Mouse (Mus musculus): Measurements from ENCODE around the gene Neurod6. TPM values are rescaled to one million over a fixed set of nuclear protein-coding genes. Genes with fewer than 3 reads are reported as not detected.
"Not testable (repeated sequence)": the region's sequence is repeated elsewhere in the genome, so short reads cannot be mapped to it uniquely, and the experiment has no call there.

The Neurod6 gene
- total RNA-seq (2015), result not detected in 2 replicates
- total RNA-seq (2017), result not detected in 2 replicates

DNA sequence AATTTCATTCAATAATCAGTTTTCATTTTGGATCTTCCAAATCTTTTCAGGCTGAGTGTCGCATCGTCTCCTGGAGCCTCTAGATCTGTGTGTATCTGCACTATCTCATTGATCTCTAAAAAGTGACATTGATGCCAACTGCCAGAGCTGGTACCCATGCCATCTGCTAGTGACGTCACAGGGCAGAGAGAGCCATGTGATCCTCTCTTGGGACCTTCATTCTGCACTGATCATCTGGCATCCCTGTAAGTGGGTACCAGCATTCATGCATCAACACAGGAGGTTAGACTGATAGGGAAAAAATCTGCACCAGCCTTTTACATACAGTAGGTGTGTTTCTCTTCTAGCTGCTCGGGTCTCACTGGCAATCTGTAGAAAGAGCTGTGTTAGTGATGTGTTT lies at the start of gene Neurod6:
Gene Neurod6 (minus strand): TSS at position 290 of the 400 bp plus-strand sequence.
- ATAC-seq (ENCODE audit: poor library complexity, severe bottlenecking), result no peak

DNA sequence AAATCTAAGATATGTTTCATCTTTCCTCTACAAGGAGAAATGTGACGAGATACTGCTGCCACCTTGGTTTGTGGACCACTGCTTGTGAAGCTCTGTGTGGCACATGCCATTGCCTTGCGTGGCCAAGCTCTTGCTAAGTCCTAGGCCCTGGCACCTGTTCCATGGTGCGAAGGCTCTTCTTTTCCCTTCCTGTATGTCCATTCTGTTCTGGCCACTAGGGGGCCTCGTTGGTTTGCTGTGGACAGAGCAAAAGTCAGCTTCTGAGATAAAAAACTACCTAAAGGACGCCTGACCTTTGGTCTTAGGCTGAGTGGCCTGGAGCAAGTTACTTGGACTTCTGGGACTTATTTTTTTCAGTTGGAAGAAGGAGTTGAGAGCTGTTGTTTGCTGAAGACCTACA lies 36.1 kb upstream of the Neurod6 start:
- ATAC-seq (ENCODE audit: poor library complexity, severe bottlenecking), result no peak

DNA sequence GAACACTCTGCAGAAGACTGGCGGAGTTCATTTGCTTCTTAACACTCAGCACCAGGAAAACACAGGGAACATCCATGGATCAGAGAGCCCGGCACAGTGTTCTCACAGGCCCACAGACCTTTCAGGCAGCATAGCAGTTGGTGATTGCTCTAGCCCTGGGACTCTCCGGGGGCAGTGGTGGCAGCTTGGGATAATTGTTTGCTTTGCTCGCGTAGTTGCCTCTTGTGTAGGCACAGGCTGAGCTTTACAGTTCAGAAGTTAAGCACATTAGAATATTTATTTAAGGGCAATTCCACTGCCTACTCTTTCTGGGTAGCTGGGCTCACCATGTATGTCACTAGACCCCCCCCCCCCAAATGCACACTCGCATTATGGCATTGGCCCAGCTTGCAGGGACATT lies 34.4 kb upstream of the Neurod6 start:
- no peak for ATAC-seq (ENCODE audit: poor library complexity, severe bottlenecking)

DNA sequence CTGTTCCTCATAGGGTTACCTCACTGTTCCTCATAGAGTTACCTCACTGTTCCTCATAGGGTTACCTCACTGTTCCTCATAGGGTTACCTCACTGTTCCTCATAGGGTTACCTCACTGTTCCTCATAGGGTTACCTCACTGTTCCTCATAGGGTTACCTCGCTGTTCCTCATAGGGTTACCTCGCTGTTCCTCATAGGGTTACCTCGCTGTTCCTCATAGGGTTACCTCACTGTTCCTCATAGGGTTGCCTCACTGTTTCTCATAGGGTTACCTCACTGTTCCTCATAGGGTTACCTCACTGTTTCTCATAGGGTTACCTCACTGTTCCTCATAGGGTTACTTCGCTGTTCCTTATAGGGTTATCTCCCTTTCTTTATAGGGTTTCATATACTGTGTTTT lies 29.9 kb upstream of the Neurod6 start:
- ATAC-seq (ENCODE audit: poor library complexity, severe bottlenecking), result not testable (repeated sequence)

DNA sequence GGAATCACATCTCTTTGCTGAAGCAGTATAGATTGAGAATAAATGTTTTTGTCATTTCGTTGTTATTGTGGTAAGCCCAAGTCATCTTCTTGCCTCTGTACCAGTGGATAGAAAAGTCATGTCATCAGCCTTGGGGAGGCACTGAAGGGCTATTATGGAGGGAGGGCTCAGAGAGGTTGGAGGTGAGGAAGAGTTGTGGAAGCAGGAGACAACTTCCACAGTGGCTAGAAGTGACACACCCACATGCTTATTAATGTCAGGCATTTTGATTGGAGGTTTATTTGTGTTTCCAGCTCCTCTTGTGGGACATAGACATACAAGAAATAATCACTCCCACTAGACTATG lies 23.7 kb upstream of the Neurod6 start:
- ATAC-seq (ENCODE audit: poor library complexity, severe bottlenecking), result no peak

DNA sequence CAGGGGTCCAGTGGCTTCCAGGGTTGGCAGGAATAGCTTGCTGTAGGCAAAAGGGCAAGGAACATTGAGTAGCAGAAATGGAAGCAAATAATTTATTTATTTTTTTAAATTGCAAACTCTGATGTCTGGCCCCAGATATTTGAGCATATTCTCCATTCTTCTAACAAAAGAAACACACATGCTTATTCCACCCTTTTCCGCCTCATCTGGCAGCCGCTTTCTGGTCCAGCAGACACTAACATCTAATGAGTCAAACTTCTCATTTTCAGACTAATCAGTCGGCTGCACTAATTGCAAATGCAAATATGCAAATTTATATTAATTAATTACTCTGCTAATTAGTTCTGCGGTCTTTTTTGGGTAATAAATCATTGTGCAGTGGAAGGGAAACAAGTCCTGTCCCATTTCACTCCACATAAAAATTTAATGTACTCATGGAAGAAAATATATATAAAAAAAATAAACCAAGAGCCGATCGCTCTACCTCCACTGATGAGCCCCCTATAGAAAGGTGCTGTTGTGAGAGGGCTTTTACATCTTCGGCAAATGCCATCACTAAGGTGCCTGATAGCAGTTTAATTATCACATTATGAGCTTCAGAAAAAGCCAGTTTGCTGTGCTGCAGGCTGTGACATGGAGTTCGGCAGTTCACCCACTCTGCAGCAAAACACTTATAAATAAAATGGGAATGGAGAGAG lies 23.1 kb upstream of the Neurod6 start:
- no peak for ATAC-seq (ENCODE audit: poor library complexity, severe bottlenecking)

DNA sequence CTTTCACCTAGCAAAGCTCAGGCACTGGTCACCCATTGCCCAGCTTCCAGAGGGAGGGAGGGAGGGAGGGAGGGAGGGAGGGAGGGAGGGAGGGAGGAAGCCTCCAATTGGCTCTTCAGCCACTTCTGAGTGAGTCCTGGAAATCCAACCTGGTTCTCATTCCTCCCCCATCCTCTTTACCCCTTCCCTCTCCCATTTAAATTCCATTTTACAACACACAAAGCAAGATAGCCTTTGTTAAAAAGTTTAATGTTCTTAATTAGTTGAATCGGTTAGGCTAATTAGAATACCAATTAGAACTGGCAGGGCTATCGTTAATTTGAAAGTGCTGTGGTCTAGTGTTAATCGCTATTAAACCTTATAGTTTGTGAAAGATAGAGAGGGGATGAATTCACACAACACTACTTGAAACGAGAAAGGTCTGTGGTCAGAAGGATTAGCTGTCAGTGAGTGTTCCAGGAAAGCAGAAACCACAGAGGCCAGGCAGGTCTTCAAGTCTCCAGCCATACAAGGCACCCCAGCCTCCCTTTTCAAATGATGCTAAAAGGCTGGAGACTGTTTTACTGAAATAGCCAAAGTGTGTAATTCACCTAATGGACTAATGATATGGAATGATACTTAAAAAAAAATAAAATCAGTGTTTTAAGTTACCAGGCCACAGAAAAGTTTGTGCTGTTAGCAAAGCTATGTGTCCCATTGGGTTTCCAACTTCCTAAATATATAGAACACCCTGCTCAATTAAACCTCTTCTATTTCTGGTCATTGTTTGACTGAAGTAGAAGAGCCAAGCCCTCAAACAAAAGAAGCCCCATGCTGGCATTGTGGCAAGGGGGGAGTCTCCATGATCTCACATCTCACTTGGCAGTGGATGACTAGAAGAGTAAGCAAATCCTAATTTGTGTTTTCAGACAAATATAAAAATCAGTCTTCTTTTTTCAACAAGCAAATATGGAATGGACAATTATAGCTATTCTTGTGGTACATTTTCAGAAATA lies 19.6 kb upstream of the Neurod6 start:
- ATAC-seq (ENCODE audit: poor library complexity, severe bottlenecking), result no peak

DNA sequence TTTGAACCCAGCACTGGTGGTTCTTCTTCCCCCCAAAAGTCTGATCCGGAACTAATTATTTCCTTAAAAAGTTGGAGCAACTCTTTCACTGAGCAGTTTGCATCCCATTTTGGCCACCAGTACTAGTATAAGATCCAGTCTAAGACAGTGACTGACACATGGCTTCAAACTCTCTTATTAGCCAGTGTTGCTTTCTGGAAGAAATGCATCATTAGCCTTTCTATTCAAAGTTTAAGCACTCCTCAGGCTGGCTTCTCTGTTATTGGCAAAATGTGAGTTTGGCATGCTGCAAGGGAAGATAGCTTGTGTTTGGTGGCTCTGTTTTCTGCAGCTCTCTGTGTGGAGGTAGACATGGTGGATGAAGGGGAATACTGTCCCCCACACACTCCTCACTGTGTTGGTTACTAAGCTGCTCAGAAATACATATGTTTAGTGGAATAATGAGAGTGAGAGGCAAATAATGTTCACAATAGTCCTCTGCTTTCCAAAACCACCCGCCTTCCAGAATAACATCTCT lies 9.0 kb upstream of the Neurod6 start:
- no peak for ATAC-seq (ENCODE audit: poor library complexity, severe bottlenecking)

DNA sequence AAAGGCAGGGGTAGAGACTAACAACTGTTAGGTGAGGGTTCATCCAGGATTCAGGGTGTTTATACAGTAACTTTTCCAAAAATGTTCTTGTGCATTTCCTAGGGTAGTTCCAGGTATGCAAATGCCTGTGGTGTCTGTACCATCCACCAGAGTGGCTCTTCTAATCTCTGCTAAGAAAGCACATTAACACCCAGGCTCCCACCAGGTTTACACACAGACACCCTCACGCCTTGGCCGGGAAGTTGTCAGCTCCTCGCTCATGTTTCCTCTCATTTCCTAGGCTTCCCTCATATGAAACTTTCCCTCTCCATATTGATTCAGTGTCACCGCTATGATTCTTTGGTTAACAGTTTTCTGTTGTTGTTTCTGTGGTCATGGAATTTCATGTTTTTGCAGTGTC lies 2.4 kb upstream of the Neurod6 start:
- ATAC-seq (ENCODE audit: poor library complexity, severe bottlenecking), result no peak

DNA sequence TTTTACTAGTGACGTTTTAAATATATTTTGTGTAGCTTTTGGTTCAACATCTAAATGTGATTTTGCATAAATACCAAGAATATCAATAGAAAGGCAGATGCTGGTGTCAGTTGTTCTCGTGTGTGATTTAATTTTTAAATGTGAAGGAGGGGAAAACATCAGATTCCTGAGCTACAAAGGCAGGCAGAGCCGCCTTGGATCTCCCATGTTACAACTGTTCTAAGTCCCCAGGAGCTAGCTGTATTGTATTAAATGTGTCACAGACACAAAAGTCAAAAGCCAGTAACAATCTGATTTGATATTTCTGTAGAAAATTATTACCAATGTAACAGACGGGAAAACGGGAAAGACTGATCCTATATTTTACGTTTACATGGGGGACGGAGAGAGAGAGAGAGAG lies 1.8 kb upstream of the Neurod6 start:
- ATAC-seq (ENCODE audit: poor library complexity, severe bottlenecking), result no peak

DNA sequence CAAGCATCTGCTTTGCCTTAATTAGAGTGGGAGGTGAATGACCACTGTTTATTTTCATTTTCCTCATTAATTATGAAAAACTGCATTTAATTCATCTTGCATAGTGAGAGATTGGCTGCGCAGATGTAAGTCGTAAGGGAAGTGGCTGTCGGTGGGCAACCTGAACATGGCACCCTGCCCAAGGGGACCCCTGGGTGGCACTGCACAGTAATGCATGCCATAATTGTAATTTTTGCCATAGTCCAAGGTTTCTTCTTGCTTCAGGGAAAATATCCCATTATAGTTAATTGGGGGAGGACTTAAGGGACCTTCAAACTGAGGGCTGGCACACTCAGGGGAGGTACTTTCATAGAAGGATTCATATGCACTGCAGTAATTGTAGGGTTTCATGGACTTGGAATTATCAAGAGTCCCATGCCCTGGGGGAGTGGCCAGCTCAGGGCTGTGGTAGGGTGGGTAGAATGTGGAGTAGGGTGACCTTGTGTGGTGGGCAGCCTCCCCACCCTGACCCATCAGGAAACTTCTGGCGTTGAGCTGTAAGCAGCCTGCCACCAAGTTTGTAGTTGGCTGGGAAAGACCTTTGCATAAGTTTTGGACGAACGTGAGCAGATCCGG lies 2.4 kb downstream of the Neurod6 start:
- ATAC-seq (ENCODE audit: poor library complexity, severe bottlenecking), result no peak

DNA sequence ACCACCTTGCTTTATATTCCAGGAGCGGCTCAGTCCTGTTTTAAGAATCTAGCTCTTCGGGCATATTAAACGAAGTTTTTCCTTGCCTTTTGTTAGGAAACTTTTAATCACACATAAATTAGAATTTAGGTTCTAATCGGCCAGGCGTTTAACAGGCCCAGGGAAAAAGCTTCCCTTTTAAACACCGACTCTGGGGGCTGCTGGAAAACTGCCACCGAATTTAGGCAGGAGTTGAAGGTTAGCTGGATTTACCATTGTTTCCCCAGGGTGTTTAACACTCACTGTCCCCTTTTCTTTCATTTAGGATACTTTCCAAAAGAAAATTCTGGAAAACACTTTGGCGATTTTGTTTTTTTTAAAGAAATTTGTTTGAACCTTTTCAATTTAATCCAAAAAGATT lies 3.7 kb downstream of the Neurod6 start:
- no peak for ATAC-seq (ENCODE audit: poor library complexity, severe bottlenecking)

DNA sequence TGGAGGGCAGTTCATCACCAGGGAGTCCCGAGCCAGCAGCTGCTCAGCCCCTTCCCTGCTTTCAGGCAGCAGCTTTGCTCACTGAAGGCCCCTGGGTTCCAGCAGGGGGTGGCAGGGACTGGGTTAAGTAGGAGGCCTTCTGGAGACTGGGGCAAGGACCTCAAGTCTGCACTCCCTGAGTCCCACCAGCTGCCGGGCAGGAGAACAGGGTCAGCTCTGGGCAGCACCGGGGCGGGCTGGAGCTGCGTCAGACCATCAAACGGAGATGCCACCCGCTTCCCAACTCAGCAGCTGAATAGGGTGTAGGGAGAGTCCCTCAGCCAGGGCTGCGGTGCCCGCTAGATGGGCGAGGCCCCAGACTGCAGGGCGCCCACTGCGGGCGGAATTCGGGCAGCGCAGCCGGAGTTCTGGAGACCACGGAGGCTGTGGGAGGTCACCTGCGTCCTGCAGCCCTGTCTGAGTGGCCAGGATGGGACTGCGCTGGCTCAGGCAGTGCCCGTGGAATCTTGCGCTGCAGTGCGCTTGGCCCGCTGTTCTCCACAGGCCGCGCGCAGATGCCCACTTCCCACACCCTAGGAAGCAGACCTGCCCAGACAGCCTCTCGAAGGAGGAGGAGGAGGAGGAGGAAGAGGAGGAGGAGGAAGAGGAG lies 4.3 kb downstream of the Neurod6 start:
- no peak for ATAC-seq (ENCODE audit: poor library complexity, severe bottlenecking)

DNA sequence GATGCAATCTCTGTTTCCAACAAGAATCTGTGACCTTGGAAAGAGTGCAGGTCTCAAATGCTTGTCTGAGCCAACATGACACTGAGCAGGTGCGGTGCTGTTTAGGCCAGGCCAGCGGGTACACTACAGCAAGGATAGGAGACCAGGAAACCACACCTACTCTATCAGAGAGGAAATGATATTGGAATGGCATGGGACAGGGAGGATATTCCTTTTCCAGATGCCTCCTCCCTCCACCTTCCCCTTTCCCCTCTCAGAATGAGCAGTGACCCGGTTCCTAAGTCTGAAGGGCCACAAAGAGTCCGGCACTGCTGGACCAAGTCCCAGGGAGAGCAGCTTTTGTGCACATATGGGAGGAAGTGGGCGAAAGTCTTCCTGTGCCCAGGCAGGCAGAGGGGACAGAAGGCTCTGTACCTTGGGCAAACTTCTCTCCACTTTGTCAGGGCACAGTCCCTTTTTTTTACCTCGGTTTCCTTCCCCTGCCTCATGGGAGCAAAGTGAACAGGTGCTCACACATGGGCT lies 4.9 kb downstream of the Neurod6 start:
- ATAC-seq (ENCODE audit: poor library complexity, severe bottlenecking), result no peak

DNA sequence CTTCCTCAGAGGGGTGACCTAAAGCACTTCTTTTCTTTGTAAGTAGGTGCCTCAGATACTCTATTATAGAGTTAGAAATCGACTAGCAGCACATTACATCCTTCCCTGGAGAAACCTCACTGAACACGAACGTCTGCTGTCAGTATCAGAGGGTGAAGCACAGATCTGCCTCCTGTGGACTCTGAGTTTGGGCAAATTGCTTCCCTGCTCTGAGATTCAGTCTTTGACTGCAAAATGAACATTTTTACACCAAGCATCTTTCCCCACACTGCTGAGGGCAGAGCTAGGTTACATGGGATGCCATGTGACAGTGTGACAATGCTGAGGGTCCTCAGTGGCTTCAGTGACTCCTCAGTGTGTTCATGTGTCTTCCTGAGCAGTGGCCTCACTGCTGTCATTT lies 13.3 kb downstream of the Neurod6 start:
- ATAC-seq (ENCODE audit: poor library complexity, severe bottlenecking), result no peak

DNA sequence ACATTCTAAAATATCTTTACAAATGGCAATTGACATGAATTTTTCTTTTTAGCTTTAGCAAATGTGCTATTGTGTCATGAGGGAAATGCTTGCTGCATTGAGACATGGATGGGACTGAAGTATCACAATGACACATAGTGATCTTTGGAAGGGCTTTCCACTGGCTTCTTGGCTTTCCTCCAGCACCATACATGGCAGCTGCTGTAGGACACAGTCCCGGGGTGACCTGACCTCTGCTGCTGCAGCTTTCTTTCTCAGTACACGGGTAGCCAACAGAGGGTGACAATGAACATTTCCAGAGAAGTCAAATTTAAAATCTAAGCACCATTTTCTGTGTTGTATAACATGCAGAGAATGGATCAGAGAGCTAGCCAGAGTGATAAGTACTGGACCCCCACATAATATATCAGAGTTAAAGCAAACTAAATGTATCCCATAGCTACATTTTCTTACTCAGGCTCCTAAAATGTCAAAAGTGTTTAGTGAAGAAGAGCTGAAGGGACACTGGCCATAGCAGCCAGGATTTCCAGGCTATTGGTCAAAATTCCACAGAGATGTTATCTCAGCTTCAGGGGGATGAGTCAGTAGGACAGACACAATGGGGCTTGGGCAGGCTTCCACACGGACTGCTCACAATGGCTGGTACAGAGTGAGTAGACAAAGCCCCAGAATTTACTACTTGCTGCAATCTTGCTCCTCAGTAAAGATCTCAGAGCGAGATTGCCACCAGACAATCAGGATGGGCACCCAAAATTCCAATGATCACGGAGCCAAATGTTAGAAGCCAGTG lies 19.7 kb downstream of the Neurod6 start:
- ATAC-seq (ENCODE audit: poor library complexity, severe bottlenecking), result no peak

DNA sequence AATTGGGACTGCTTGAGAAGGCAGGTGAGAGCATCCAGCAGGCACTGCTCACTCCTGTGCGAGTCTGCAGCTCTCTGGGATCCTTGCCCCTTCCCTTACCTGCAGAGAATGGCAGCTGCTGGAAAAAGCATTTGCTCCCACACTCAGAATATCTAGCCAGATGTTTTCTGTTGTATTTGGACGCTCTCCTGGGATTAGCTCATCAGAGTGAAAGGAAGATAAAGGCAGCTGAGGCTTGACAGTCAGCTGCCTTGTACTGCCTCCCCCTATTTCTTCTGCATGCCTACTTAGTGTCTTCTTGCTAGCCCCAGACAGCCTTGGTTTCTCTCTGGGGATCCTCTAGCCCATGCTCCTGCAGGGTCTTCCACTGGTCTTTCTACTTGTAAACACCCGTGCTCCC lies 31.1 kb downstream of the Neurod6 start:
- no peak for ATAC-seq (ENCODE audit: poor library complexity, severe bottlenecking)

DNA sequence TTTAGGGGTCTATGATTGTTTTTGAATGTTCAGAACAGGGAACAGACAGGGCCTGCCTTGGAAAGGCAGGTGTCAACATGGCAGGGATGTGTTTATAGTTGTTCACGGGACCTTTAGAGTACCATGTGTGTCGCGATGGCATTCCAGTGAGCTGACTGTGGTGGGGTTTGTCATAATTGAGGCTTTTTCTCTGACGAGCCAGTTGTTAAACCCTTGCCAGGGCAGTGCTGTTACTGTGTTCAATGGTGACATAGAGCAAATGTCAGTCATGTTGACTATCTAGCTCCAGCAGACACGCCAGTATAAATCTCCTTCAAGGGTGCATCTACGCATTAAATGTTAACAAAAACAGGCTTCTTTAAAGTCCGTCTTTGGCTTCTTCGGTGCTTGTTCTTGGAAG lies 31.5 kb downstream of the Neurod6 start:
- no peak for ATAC-seq (ENCODE audit: poor library complexity, severe bottlenecking)

DNA sequence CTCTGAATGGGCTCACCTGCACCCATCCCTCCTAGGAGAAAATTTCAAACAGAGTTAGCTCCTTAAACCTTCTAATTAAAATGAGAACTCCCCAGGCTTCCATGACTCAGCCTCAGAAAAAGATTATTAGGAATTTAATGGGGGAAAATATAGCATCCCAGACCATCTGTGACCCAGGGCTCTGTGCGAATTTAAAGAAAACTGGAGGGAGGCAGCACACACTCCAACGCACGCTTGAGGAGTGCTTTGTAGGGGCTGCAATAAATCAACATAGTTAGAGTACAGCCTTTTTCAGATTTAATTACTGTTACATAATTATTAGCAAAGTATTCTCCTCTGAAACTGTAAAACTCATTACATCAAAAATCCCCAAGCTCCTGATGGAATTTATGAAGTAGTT lies 32.2 kb downstream of the Neurod6 start:
- no peak for ATAC-seq (ENCODE audit: poor library complexity, severe bottlenecking)

DNA sequence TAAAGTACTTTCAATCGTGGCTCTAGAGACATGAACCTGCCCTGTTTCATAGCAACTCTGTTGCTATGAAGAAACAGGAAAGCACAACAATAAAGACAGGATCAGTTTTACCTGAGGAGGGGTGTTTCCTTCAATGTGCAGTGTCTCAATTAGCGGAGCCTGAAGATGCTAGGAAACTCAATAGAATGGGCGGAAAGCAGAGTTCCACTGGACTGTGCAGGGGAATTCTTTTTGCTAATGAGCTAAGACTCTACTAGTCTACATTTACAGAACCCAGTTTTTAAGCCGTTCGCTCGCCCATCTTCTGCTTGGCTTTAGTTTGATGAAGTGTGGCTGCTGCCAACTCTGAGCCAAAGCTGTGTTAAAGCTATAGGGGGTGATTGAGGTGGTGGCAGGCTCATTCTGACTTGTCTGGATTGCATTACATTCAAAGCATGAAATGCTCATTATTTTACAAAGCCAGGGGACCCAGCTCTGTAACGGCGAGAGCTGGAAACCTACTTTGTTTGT lies 33.2 kb downstream of the Neurod6 start:
- no peak for ATAC-seq (ENCODE audit: poor library complexity, severe bottlenecking)

All from megakaryocyte, adult 5-6 weeks (primary cell).